Mouse (Mus musculus): ENCODE data around the gene Aldoart1. TPM values are rescaled to one million over a fixed set of nuclear protein-coding genes. Genes with fewer than 3 reads are reported as not detected.

Gene Aldoart1
- total and polyA plus RNA-seq, 3 experiments, result 0.25 to 1.9 (median 0.51) TPM

GRCm38 (mm10) chr4:72800816-72801215 lies 51.6 kb downstream of the Aldoart1 start:
- TF ChIP-seq NRF1 (IDR thresholded peaks at IDR 0.05; ENCODE audit: low read depth, low read length) (no peak), IRF4 (IDR thresholded peaks at IDR 0.05; ENCODE audit: low read depth, low read length) (no peak), MAX (IDR thresholded peaks at IDR 0.05; ENCODE audit: low read length) (no peak), ZNF384 (IDR thresholded peaks at IDR 0.05; ENCODE audit: low read depth, low read length) (no peak), JUND (conservative IDR thresholded peaks at IDR 0.05; ENCODE audit: low read depth, low read length) (no peak), ELF1 (IDR thresholded peaks at IDR 0.05; ENCODE audit: low read depth, low read length) (no peak), POLR2A (IDR thresholded peaks at IDR 0.05; ENCODE audit: low read depth, low read length) (no peak), USF1 (IDR thresholded peaks at IDR 0.05; ENCODE audit: low read depth, low read length) (no peak), RCOR1 (conservative IDR thresholded peaks at IDR 0.05; ENCODE audit: low read depth, low read length) (no peak)
- Histone ChIP-seq H3K79me2 (replicated peaks; ENCODE audit: control insufficient read depth, extremely low read depth, insufficient read depth, poor library complexity, severe bottlenecking) (no peaks in the 10 kb centered on the region), H3K9me3 (replicated peaks; ENCODE audit: low read length) (peaks cover 21% of the 10 kb centered on the region), H3K9ac (ENCODE audit: insufficient read depth, low read depth) (no peak overlapping the region), H3K27me3 (replicated peaks) (no peaks in the 10 kb centered on the region), H3K36me3 (replicated peaks in 1 of 2; ENCODE audit: control insufficient read depth in 1 of 2, insufficient read depth in 1 of 2, low read length in 1 of 2) (no peaks in the 10 kb centered on the region), H3K4me3 (replicated peaks in 1 of 3; ENCODE audit: low read depth in 2 of 3, low read length in 2 of 3, poor library complexity in 1 of 3) (no peak overlapping the region), H3K27ac (ENCODE audit: insufficient read depth, low read depth) (no peak overlapping the region), H3K4me1 (ENCODE audit: control insufficient read depth in 1 of 2, insufficient read depth in 2 of 2) (no peaks in the 10 kb centered on the region), H3K4me2 (ENCODE audit: insufficient read depth, low read depth, poor library complexity, severe bottlenecking) (no peak overlapping the region)
- dilution Hi-C loops (cut with MboI; ENCODE audit: extremely low pct_ligation_motif_present, extremely low pct_unique_long_range_greater_than_20kb, low sequenced_read_pairs) (no loop called here), in situ Hi-C loops (cut with MboI; ENCODE audit: low pct_ligation_motif_present, low pct_unique_long_range_greater_than_20kb, low sequenced_read_pairs) (no loop called here)
- DNase-seq (ENCODE audit: extremely low read depth), result no peak

Data from CH12.LX (cell line).